Mouse (Mus musculus) cerebellum, adult 8-10 months (tissue): ENCODE data around the gene Psmd13.
"Not testable (repeated sequence)": the region's sequence is repeated elsewhere in the genome, so short reads cannot be mapped to it uniquely, and the experiment has no call there.

Source experiments
- DNase-seq: peaks from one replicate; pipeline ENCODE4 v3.0.0; 2022

The Psmd13 gene

DNA sequence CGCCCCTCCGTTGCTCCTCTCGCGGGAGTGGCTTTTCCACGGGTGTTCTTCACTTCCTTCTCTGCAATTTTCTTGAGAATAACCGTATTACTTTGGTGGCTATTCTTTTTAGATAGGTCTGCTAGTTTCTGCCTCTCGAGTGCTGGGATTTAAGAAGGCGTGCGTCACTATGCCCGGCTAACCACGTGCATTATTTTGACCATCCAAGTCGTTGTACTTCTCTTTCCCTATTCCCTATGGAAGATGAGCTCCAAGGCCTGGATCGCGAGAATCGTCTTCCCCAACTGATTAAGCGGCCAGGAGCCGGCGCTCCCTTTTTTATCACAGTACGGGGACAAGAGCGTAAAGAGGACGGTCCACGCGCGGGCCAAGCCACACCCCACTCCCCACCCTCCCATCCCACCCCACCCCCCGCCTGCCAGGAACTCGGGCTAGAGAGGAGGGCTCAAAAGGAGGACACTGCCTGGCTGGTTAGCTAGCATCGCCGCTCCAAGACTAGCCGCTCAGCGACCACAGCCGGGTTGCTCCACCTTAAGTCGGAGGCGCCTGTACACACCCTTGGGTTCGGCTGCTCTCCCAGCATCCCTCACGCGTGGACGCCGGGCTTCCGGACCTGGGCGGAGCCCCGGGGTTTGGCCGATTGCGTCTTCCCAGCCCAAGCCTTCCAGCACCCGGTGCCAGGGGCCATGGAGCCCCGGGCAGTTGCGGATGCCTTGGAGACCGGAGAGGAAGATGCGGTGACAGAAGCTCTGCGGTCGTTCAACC is 24.8 kb upstream of the Psmd13 start, which contains the start of gene Ric8a:
TSS of gene Ric8a (plus strand) at position 173 of the 765 bp plus-strand sequence.
- DNase-seq: peak; percentile 82

DNA sequence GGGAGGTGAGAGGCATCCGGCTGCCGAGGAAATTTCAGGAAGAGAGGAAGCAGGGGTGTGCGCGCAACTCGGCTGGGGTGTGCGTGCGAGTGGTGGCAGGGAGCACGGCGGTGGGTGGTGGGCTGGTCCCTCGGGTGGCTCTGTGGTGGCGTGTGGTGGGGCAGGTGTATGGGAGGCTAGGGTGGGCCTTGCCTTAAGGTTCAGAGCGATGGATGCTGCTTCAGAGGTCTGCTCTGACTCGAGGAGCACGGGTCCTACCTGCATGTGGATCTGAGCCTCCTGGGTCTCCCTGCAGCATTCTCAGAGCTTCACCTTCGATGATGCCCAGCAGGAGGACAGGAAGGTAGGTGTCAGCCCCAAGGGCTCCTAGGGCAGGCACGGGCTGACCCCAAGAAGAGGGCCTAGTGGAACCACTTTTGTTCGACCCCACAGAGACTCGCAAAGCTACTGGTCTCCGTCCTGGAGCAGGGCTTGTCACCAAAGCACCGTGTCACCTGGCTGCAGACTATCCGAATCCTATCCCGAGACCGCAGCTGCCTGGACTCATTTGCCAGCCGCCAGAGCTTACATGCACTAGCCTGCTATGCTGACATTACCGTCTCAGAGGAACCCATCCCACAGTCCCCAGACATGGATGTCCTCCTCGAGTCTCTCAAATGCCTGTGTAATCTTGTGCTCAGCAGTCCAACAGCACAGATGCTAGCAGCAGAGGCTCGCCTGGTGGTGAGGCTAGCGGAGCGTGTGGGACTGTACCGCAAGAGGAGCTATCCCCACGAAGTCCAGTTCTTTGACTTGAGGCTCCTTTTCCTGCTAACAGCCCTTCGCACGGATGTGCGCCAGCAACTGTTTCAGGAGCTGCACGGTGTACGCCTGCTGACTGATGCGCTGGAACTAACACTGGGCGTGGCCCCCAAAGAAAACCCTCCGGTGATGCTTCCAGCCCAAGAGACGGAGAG is 23.9 kb upstream of the Psmd13 start, which contains the start of gene Bet1l:
TSS of gene Bet1l (minus strand) at position 28 of the 956 bp plus-strand sequence.
- DNase-seq: peak; percentile 35

DNA sequence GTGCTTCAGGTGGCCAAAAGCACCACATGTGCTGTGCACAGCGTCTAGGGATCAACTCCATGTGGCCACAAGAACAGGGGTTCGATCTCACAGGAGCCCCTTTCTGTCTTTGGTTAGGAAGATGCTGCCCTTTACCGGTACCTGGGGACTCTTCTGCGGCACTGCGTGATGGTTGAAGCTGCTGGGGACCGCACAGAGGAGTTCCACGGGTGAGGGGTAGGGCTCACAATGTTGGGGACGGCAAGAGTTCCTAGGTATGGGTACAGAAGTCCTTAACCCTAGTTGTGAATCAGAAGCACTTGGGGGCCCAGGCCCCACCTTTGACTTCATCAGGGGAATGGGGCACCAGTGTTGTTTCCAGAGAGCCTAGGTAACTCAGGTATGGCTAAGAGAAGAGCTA is 23.0 kb upstream of the Psmd13 start:
- DNase-seq: no peak

DNA sequence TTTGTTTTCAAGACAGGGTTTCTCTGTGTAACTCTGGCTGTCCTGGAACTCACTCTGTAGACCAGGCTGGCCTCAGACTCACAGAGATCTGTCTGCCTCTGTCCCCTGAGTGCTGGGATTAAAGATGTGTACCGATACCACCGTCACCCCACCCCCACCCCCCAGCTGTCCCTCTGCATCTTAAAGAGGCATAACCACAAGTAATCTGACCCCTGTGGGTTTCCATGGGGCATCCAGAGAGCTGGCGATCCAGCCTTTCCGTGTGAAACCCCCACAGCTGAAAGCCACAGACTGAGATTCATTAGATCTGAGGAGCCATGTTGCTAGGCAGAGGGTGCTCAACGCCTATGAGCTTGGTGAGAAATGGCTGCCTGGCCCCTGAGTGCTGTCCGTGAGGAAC is 21.8 kb upstream of the Psmd13 start:
- DNase-seq: no peak

DNA sequence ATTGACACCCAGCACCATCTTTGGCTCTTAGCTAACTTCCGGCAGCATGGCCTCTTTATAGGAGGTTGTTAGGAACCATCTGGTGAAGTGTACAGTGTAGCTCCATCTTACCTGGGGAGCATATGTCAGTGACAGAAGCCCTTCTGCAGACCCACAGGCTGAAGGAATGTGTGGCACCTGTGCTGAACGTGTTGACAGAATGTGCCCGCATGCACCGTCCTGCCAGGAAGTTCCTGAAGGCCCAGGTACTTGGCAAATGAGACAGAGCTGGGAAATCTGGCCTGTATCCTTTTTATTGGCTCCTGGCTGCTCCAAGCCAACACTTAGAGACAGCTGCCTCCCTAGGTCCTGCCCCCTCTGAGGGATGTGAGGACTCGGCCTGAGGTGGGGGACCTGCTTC is 21.0 kb upstream of the Psmd13 start:
- no peak for DNase-seq

DNA sequence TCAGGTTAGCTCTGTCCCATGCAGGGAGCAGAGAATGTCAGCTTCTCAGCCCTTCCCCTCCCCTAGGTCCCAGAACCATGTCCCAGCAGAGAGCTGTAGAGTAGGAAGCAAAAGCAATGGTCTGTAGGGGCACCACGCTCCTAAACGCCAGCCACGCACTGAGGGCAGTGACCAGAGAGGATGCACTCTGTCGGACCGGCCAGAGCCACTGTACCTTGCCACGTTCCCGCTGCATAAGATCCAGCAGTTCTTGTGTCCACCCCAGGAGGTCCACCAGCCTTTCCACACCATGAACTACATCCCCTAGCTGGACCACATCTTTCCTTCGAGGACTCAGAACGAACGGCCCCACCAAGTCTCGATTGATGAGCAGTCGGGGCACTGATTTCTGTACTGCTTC is 17.0 kb upstream of the Psmd13 start:
- DNase-seq: no peak

DNA sequence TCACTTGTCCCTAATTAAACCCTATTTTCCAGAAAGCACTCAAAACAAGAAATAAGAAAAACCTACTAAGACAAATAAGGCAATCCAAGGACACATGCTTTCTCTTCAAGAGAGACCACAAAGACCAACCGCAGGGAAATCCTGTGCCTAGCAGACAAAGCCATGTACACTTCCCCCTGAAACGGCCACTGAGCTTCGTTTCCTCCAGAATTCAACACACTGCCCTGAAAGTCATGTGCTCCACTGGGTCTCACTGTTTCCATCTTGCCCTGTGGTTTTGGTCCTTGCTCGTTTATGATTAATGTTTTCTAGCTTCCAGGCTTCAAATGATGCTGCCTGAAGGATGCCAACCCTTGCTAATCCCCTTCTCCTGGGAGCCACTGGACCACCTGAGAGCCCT is 7.5 kb upstream of the Psmd13 start:
- no peak for DNase-seq

DNA sequence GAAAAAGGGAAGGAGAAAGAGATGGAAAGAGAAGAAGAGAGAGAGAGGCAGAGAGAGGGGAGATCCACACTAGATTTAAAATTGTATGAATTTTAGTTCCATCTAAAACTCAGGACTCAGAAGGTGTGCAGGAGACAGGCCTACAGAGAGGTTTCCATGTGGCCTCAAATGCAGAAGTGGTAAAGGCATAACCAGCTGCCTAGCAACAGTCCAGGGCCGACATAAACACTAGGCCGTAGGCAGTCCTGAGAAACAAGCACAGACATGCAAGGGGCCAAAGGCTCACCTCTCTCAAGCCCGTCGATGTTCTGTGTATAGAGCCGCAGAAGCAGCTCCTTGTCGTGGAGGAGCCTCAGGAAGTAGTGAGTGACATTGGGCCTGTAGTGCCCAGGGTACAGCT is 4.4 kb upstream of the Psmd13 start:
- no peak for DNase-seq

DNA sequence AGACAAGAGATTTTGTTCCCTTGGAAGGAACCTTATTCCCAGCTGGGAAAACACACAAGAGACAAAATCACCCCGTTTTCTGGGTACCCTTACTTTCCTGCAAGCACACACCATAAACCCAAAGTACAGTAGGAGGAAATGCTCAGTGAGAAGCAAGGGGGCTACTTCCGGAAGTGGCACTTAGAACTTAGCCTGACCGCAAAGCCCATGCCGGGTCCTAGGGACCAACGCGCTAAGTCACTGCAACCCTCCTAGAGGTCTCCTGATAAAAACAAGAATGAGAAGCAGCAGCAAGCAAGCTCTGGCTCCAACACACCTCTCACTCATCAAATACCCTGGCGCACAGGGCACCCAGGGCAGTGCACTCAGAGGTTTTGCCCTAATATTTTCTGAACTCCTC is 2.4 kb upstream of the Psmd13 start:
- no peak for DNase-seq

DNA sequence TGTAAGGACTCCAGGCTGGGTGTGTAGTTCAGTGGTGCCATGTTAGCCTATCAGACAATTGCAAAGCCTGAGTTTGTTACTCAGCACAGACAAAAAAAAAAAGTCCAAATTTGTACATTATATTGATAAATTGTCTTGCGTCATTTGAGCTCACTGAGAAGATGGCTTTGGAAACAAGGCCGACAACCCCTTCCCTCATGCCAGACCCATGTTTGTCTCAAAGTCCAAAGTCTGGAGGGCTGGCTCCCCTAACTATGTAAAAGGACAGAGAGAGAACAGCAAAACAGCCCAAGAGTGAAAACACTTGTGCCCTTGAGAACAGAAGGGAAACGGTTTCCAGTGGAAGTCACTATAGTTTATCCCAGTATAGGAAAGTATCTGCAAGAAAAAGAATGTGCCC is 1.3 kb upstream of the Psmd13 start:
- no peak for DNase-seq

DNA sequence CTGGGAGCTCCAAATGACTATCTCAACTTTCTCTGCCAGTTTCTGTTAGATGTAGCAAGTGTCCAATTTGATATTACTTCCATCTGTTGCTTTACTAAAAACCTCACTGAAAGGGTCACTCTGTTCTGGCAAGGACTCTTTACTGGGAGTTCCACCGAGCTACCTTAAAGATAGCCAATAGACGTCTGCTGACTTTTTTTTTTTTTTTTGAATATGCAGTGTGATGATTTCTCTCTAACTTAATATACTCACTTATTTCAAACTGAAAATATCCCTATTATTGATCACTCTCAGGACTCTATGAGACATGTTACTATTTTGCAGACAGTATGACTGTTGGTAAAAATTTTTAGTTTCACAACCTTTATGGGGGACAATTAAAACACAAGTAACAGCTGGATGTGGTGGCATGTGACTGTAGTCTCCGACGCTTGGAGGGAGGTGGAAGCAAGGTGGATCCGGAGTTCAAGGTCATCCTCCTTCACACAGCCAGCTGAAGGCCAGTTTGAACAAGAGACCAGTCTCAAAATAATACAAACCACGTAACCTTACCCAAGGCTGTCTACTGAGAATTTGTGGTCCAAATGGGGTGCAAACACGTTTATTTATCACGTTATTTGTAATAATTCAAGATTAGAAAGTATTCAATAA is 778 bp upstream of the Psmd13 start:
- DNase-seq: no peak

DNA sequence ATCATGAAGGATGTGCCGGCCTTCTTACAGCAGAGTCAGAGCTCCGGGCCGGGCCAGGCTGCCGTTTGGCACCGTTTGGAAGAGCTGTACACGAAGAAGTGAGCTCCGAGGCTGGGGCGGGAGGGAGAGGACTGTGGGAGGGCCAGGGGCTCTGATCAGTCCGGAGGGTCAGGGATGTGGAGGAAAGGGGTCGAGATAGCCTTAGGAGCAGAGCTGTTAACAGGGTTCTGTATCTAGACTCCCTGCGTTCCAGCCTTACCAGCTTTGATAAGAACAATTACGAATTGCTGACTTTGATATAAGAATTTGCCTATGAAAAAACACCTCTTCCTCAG is 668 bp downstream of the Psmd13 start:
- DNase-seq: no peak

DNA sequence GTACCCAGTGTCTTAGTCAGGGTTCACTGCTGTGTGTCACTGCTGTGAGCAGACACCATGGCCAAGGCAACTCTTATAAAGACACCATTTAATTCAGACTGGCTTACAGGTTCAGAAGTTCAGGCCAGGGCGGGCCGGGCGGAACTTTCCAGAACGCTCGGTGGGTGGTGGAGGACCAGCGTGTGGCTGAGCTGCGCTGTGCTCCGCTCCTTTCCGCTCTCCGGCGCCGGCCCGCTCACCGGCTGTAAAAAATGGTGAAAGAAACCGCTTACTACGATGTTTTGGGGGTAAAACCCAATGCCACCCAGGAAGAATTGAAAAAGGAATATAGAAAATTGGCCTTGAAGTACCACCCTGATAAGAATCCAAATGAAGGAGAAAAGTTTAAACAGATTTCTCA is 8.9 kb downstream of the Psmd13 start:
- DNase-seq: not testable (repeated sequence)

DNA sequence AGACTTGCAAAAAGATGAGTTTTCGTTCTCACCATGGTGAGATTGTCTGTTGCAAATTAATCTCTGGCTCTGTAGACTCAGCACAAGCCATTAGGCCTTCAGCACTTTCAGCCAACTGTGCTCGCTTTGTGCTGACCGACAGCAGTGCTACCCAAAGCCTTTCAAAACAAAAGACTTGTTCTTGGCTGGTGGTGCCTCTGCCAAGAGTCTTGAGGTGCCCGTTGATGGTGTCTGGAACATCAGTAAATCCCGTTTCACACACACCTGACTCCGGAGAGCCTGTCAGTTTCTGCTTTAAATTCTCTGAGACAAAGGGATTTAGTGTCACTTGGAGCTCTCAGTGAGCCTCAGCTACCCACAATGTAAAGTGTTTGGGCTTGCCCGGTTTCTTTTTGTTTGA is 12.3 kb downstream of the Psmd13 start:
- DNase-seq: no peak

DNA sequence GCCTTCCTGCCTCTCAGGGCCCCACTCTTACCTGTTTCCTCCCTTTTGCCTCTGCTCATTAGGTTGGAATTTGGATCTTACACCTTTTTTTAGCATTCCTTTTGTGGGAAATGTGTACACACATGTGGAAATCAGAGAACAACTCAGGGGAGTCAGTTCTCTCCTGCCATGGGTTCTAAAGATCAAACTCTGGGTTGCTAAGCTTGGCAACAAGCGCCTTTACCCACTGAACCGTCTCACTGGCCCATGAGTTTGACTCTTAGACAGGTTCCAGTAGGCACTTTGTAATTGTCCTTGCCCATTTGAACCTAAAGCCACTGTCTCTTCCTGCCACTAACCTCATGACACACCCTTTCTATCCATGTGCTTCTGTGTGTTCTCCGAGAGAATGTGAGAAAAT is 12.8 kb downstream of the Psmd13 start:
- DNase-seq: no peak

DNA sequence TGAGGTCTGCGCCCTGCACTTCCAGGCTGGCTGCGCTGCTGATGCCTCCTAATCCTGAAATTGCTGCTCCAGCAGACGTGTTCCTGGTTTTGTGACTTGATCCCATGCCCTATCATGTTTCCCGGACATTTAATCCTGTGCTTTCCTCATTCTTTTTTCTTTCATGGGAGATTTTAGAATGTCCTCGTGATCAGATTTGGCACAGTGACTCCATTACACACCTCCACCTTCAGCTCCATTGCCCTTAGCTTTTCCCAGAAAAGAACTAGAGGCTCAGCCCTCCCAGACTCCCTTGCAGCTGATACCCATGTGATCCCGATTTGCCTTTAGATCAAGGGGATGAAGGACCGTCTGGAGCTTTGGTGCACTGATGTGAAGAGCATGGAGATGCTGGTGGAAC is 16.1 kb downstream of the Psmd13 start:
- DNase-seq: no peak

DNA sequence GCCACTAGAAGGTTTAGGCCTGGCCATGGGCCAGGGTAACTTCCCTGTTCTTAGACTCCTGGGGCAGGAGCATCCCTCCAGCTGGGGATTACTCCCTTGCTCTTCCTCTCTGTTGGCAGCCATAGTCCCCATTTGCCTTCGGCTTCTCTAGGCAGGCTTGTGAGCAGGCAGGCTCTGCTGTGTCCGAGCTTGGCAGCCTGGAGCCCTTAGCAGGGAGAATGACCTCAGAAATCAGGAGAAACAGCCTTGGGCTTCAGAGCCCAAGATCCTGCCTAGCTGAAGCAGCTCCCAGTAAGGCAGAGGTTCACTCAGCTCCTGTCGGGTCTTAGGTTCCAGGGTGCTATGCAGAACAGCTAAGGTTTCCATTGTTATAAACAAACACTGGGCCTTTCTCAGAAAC is 17.4 kb downstream of the Psmd13 start:
- DNase-seq: no peak

DNA sequence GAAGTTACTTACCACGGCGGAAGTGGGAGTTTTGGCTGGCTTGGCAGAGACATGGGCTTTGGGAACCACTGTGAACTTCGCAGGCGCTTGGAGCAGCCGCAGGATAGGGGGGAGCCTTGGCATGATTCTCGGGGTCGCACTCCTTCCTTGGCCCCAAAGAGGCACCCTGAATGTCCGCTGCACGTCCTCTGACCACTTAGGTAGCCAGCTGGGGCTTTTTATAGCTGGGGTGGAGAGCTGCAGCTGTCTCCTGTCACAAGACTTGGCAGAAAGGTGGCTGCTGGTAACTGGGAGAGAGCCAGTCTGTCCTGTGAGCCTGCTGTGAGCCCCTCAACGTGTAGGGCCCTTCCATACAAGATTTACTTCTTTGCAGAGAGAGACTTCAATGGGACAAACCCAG is 18.5 kb downstream of the Psmd13 start, which contains the start of gene Cox8b:
TSS of gene Cox8b (minus strand) at position 227 of the 400 bp plus-strand sequence.
- no peak for DNase-seq

DNA sequence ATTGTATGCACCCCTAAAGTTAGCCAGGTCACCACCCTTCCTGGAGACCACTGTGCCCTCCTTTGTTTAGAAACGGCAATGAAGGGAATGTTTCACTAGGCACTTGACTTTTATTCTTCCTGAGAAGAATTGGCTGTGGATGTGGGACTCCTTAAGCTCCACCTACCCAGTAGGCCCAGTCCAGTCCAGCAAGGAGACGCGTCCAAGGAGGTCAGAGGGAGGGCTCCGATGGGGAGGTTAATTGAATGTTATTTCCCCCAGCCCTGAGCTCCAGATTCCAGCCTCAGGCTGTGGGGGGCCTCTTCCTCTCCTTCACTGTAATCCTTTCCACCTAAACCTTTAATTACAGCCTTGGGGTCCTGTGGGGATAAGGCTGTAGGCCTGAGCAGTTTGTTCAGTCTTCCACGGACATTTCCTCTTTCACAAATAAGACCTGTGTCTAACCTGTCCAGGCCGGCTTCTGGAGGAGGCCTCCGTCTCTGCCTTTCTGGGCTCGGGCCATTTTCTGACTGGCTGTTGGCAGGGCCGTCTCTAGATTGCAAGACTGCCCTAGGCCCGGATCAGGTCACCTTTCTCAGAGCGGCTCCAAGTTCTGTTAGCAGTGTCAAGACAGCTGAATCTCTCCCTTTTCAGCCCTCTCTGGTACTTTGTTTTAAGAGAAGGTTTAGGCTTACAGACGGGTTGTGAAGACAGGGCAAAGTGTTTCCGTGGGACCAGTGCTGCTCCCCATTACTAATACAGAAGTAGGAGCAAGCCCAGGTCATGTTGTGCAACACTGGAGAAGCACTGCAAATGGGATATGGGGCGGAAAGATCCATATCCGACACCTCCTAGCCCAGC is 20.5 kb downstream of the Psmd13 start:
- no peak for DNase-seq

DNA sequence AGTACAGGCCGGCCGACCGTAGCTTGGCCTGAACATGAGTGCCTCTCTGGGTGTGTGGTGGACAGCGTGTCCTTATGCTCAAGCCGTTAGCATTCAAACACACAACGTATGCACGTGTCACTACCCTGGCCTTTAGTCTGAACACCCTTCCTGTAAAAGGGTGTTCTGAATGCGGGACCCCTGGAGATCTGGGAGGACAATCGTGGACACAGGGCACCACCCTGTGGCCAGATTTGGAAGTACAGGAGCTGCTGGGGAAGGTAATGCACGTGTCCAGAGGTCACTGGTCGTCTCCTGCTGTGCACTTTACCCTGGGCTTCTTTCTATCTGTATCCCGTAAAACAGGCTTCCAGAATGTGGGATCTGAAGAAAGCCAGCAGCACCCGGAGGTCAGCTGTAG is 21.4 kb downstream of the Psmd13 start:
- peak; percentile 79 for DNase-seq

DNA sequence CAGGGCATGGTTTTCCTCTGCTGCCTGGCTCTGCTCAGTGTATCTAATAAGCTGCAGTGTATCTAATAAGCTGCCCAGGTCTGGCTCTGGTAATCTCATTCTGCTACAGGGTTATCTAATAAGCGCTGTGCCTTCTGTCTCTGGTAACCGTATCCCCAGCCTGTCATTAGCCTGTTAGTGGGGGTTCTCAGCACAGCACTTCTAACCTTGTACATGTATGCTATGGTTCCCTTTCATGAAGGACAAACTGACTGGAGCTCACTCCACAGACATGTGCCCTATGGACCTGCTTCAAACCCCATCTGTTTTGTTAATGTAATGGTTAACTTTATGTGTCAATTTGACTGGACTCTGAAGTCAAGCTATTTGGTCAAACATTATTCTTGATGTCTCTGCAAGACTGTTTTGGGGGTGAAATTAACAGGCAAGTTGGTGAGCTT is 23.9 kb downstream of the Psmd13 start:
- DNase-seq: no peak

DNA sequence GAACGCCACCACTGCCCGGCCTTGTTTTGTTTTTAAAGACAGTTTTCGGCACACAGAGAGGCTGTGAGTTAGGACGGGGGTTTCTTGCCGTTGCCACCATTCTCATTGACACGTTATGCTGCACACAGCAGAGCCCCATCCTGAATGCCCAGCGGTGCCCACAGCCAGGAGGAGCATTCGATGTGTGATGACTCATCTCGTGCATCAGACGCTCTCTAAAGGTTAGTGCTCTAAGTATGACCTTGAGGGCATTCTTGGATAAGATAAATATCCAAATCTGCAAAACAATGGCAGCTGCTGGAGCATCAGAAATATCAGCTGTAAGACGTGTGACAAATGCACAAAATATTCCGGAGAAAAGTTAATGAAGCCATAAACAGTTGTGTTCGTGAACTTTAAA is 25.4 kb downstream of the Psmd13 start:
- no peak for DNase-seq

DNA sequence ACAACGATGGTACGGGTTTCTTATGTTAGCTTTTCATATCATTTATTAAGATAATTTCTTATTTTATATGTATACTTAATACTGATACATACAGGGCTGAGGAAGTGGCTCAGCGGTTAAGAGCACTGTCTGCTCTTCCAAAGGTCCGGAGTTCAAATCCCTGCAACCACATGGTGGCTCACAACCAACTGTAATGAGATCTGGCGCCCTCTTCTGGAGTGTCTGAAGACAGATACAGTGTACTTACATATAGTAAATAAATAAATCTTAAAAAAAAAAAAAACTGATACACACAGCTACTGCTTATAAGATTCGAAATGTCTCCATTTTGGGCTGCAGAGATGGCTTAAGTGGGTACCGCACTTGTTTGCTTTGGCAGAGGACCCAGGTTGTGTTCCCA is 25.9 kb downstream of the Psmd13 start:
- DNase-seq: no peak
